Mouse (Mus musculus) heart, adult 2 months (tissue): ENCODE results near the gene Ppp4r3b. TPM values are rescaled to one million over a fixed set of nuclear protein-coding genes. Genes with fewer than 3 reads are reported as not detected.

Experiments used
- DNase-seq, 2 experiments: peaks; one replicate each; pipeline ENCODE4 v3.0.0; 2021
- H3K27ac ChIP-seq: fragments of 200-600 bp; 2 replicates; pipeline ENCODE4 v1.8.1; 2022
- H3K27me3 ChIP-seq: fragments of 200-500 bp; 2 replicates; pipeline ENCODE4 v1.6.1; 2012; ENCODE audit warnings: mild to moderate bottlenecking, low read length, inconsistent platforms, mixed read lengths; ENCODE audit not compliant: control insufficient read depth, insufficient read depth
- H3K36me3 ChIP-seq: fragments of 200-500 bp; 2 replicates; pipeline ENCODE4 v1.6.1; 2012; ENCODE audit warnings: low read length, inconsistent platforms; ENCODE audit not compliant: control insufficient read depth, insufficient read depth
- H3K4me1 ChIP-seq: fragments of 200-500 bp; 2 replicates; pipeline ENCODE4 v1.6.1; 2011; ENCODE audit warnings: low read length; ENCODE audit not compliant: control insufficient read depth, insufficient read depth
- H3K4me3 ChIP-seq: fragments of 200-600 bp; 2 replicates; pipeline ENCODE4 v1.8.1; 2022
- H3K79me2 ChIP-seq: fragments of 200-500 bp; replicated peaks from 2 replicates; pipeline ENCODE4 v1.6.1; 2012; ENCODE audit warnings: mild to moderate bottlenecking, inconsistent platforms, low read length, moderate library complexity, mixed read lengths; ENCODE audit not compliant: control insufficient read depth, insufficient read depth
- H3K9ac ChIP-seq: fragments of 200-500 bp; 2 replicates; pipeline ENCODE4 v1.6.1; 2012; ENCODE audit warnings: low read depth, mild to moderate bottlenecking, control low read depth, inconsistent platforms, low read length, mixed read lengths
- CTCF ChIP-seq: fragments of 200-600 bp; IDR thresholded peaks from 2 replicates; pipeline ENCODE4 v1.8.1; 2022; ENCODE audit warnings: antibody characterized with exemption, mild to moderate bottlenecking, moderate library complexity
- EP300 ChIP-seq: fragments of 200-500 bp; IDR thresholded peaks from 2 replicates; pipeline ENCODE4 v1.6.1; 2011; ENCODE audit warnings: low read depth, low read length, control low read depth; ENCODE audit not compliant: insufficient read depth
- POLR2A ChIP-seq: fragments of 200-500 bp; IDR thresholded peaks from 2 replicates; pipeline ENCODE4 v1.6.1; 2011; ENCODE audit warnings: mild to moderate bottlenecking, low read depth, low read length, control low read depth; ENCODE audit not compliant: insufficient read depth
- WGBS: fragments of 180-500 bp; shearing (Covaris S2); methylation state at CpG from one replicate; pipeline ENCODE4 v1.1.7; 2018; 5-methylcytosine and 5-hydroxymethylcytosine counted together
- intact Hi-C: fragments of 180-260 bp; cut with DNase I; formaldehyde crosslinking; loops from one replicate; pipeline ENCODE4 v1.15.1; 2025
- long read RNA-seq: library from polyadenylated mRNA; stranded (forward); transcript quantifications from one replicate; pipeline ENCODE4 v2.0.0, GENCODE M21; 2021
- polyA plus RNA-seq: library from polyadenylated mRNA; depleted of rRNA; stranded (reverse); fragments of >200 nt; gene quantifications from 2 replicates; pipeline ENCODE4 v1.2.3, GENCODE M21; 2012; rRNA removed
- total RNA-seq, 2 experiments: library from RNA; stranded (reverse); gene quantifications; 2 replicates each; pipeline ENCODE4 v1.2.3; 2021

Ppp4r3b gene
- 10 to 100 TPM; 28.4 to 41.2 TPM for total RNA-seq
- polyA plus RNA-seq, result 3.7 and 5.9 TPM in 2 replicates
- long read RNA-seq, full-length matches to known transcripts, result 9 of 14 reads
- long read RNA-seq, partial matches to known transcripts, result 2 of 14 reads
- long read RNA-seq, other reads (novel, unspliced or antisense), result 3 of 14 reads

GRCm38 (mm10) chr11:29172563-29173124, at the start of gene Ppp4r3b:
Ppp4r3b (plus strand) TSS chr11:29172890.
- intact Hi-C loops, result loop anchor here (2.0 to 10.0 kb wide), 3 partner anchors 42 to 342 kb away; partner anchors contain the start of genes Ccdc88a, Pnpt1 and Prorsd1
- no peaks in the 10 kb centered on the region for H3K79me2 ChIP-seq
- peak; percentile 96 to 99 for DNase-seq
- peaks cover 2% of the 10 kb centered on the region; the same call in 1 of the 2 replicates for H3K4me1 ChIP-seq
- peak within 1 kb of the TSS; percentile 94 for H3K9ac ChIP-seq
- TF ChIP-seq CTCF (no peak), POLR2A (peak; percentile 81), EP300 (peak; percentile 65; the same call in 1 of the 2 replicates)
- under 1% methylated on average over 50 of the region's 50 CpGs for WGBS
- H3K4me3 ChIP-seq, result peak within 1 kb of the TSS; percentile 92
- no peaks in the 10 kb centered on the region for H3K27me3 ChIP-seq
- H3K27ac ChIP-seq, result peak within 1 kb of the TSS; percentile 96
- H3K36me3 ChIP-seq, result peaks cover 2% of the 10 kb centered on the region; the same call in 1 of the 2 replicates

- peak overlapping the region; percentile 37; the same call in 1 of the 2 replicates for H3K9ac ChIP-seq
These were observed 42.8 kb upstream of the Ppp4r3b start for GRCm38 (mm10) chr11:29129862-29130384.

GRCm38 (mm10) chr11:29130385-29131355, 42.0 kb upstream of the Ppp4r3b start, which contains the start of gene Pnpt1:
Pnpt1 (plus strand) TSS chr11:29130744.
- H3K4me1 ChIP-seq, result peaks cover 1% of the 10 kb centered on the region; the same call in 1 of the 2 replicates
- peak; percentile 92 to 93 for DNase-seq
- no peaks in the 10 kb centered on the region for H3K79me2 ChIP-seq
- peak within 1 kb of the TSS; percentile 98 for H3K4me3 ChIP-seq
- TF ChIP-seq POLR2A (peak; percentile 76), EP300 (no peak), CTCF (peak; percentile 12; the same call in 1 of the 2 replicates)
- intact Hi-C loops, result loop anchor here (2.0 kb wide), 1 partner anchor 42 kb away; the partner anchor contains the start of gene Ppp4r3b
- no peaks in the 10 kb centered on the region for H3K27me3 ChIP-seq
- peak within 1 kb of the TSS; percentile 73 for H3K27ac ChIP-seq
- H3K9ac ChIP-seq, result peak within 1 kb of the TSS; percentile 89
- no peaks in the 10 kb centered on the region for H3K36me3 ChIP-seq
- whole genome bisulfite sequencing, result 2% methylated on average over 50 of the region's 50 CpGs

More at GRCm38 (mm10) chr11:29129862-29130384, 42.8 kb upstream of the Ppp4r3b start:
- no peaks in the 10 kb centered on the region for H3K36me3 ChIP-seq
- intact Hi-C loops, result loop anchor here (2.0 kb wide), 1 partner anchor 43 kb away; the partner anchor contains the start of gene Ppp4r3b
- TF ChIP-seq CTCF, result no peak
- TF ChIP-seq POLR2A, result no peak
- TF ChIP-seq EP300, result no peak
- no peaks in the 10 kb centered on the region for H3K27me3 ChIP-seq
- WGBS, result 53% methylated on average over 11 of the region's 11 CpGs
- peak overlapping the region; percentile 73; the same call in 1 of the 2 replicates for H3K27ac ChIP-seq
- H3K4me3 ChIP-seq, result peak overlapping the region; percentile 98
- DNase-seq, result no peak
- peaks cover 1% of the 10 kb centered on the region; the same call in 1 of the 2 replicates for H3K4me1 ChIP-seq
- H3K79me2 ChIP-seq, result no peaks in the 10 kb centered on the region

- Histone ChIP-seq H3K27me3 (no peaks in the 10 kb centered on the region), H3K27ac (no peak overlapping the region), H3K36me3 (no peaks in the 10 kb centered on the region; the same call in 1 of the 2 replicates), H3K79me2 (no peaks in the 10 kb centered on the region), H3K9ac (no peak overlapping the region), H3K4me1 (no peaks in the 10 kb centered on the region), H3K4me3 (no peak overlapping the region)
- TF ChIP-seq CTCF (no peak), EP300 (no peak), POLR2A (no peak)
- 71% methylated on average over 1 of the region's 1 CpGs for WGBS
- intact Hi-C loops, result no loop called here
- DNase-seq, result no peak
These were observed 32.0 kb upstream of the Ppp4r3b start for GRCm38 (mm10) chr11:29140671-29141070.

GRCm38 (mm10) chr11:29148901-29149300, 23.8 kb upstream of the Ppp4r3b start:
- intact Hi-C loops, result no loop called here
- H3K79me2 ChIP-seq, result no peaks in the 10 kb centered on the region
- 86% methylated on average over 2 of the region's 2 CpGs for WGBS

More at GRCm38 (mm10) chr11:29148901-29149300, 23.8 kb upstream of the Ppp4r3b start:
- TF ChIP-seq CTCF (no peak), POLR2A (no peak), EP300 (no peak)
- peaks cover 2% of the 10 kb centered on the region; the same call in 1 of the 2 replicates for H3K36me3 ChIP-seq
- DNase-seq, result no peak
- no peaks in the 10 kb centered on the region for H3K4me1 ChIP-seq
- no peak overlapping the region for H3K27ac ChIP-seq
- no peak overlapping the region for H3K9ac ChIP-seq
- no peaks in the 10 kb centered on the region for H3K27me3 ChIP-seq
- no peak overlapping the region for H3K4me3 ChIP-seq
